Mouse (Mus musculus): ENCODE data around the gene Pbld1.

DNA sequence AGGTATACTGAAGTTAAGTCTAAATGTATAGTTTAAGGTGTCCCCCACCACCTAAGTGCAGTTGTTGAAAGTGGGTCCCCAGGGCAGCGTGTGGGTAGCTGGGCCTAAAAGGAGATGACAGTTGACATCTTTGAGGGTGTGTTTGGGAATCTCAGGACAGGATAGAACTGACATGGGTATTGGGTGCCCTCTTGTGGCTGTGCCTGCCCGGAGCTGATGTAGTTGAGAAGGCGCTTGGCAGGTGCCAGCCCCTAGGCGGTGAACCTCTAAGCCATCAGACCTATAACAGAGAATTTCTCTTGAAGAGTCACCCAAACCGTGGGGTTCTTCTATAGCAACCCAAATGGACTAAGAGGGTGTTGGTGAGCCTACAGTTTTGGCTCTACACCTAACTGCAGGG lies 6.0 kb downstream of the Pbld1 start:
- TF ChIP-seq GATA1 (IDR thresholded peaks at IDR 0.05; ENCODE audit: borderline replicate concordance, low read length) (no peak), FLI1 (IDR thresholded peaks at IDR 0.05; ENCODE audit: low read length) (no peak)

All from megakaryocyte, embryonic 14.5 days (primary cell).